Mouse (Mus musculus): ENCODE results near the gene Yap1. TPM values are rescaled to one million over a fixed set of nuclear protein-coding genes. Genes with fewer than 3 reads are reported as not detected.

Gene Yap1
- polyA plus RNA-seq, 1 experiment from 2014 or later: 66.6 TPM

DNA sequence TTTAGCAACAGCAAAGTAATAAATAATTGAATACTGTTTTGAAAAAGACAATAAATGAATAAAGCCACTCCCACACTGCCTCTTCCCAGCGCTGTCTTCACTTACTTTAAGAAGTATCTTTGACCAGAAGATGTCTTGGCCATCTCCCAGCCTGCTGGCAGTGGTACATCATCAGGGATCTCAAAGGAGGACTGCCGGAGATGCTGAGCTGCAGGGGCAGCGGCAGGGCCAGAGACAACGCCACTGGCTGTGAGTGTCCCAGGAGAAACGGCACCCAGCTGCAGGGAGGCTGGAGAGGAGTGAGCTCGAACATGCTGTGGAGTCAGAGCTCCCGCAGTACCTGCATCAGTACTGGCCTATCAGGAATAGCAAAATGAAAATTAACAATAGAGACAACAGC, 3.0 kb downstream of the Yap1 start:
- peaks cover 20% of the 10 kb centered on the region for H3K4me1 ChIP-seq
- peak overlapping the region; percentile 39 for H3K4me2 ChIP-seq (replicated peaks)
- H3K27ac ChIP-seq: no peak overlapping the region
- 51% methylated on average over 7 of the region's 7 CpGs for WGBS
- 0 out of 2 replicates have a peak overlapping the region, but pooled peaks have one; percentile 7 for H3K4me3 ChIP-seq
- no peaks in the 10 kb centered on the region for H3K27me3 ChIP-seq
- H3K9me3 ChIP-seq: no peaks in the 10 kb centered on the region
- no peak for ATAC-seq (ENCODE audit: insufficient number of reproducible peaks, insufficient read depth, low FRiP score, low TSS enrichment)
- 0 out of 2 replicates have a peak overlapping the region, but pooled peaks have one; percentile 7 for H3K9ac ChIP-seq
- peaks cover 35% of the 10 kb centered on the region for H3K36me3 ChIP-seq

DNA sequence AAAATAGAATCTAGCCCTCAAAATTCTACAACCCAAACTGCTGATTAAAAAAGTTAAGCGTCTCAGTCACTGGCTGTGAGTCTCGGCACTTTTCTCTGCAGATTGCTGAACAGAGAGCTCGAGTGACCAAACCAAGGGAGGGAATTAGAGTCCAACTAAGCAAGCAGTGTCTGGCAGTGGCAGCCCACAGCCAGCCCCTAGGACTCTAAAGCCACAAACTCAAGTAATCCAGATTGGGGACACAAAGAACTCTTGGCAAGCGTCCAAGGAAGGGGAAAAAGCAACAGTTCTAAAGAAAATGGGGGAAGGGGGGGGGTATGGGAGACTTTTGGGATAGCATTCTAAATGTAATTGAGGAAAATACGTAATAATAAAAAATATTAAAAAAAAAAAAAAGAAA, 10.1 kb downstream of the Yap1 start:
- Histone ChIP-seq H3K4me2 (replicated peaks) (no peak overlapping the region), H3K27me3 (no peaks in the 10 kb centered on the region), H3K9ac (no peak overlapping the region), H3K4me3 (no peak overlapping the region), H3K27ac (no peak overlapping the region), H3K9me3 (no peaks in the 10 kb centered on the region), H3K36me3 (peaks cover 55% of the 10 kb centered on the region), H3K4me1 (peaks cover 4% of the 10 kb centered on the region; the same call in 1 of the 2 replicates)
- WGBS: 80% methylated on average over 5 of the region's 5 CpGs
- ATAC-seq (ENCODE audit: insufficient number of reproducible peaks, insufficient read depth, low FRiP score, low TSS enrichment): no peak

DNA sequence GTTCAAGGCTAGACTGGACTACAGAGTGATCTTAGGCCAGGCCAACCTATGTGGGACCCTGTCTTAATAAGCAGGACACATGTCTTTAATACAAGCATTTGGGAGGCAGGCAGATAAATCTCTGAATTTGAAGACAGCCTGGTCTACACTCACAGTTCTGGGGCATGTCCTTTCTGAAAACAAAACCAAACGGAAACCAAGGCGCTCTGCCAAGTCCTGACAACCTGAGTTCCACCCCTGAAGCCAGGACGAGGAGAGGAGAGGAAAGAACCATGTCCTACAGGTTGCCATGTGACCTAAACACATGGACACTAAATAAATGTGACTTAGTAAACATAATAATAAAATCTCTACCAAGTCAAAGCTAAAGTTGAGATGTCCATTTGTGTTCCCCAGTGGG, 11.7 kb downstream of the Yap1 start:
- ATAC-seq (ENCODE audit: insufficient number of reproducible peaks, insufficient read depth, low FRiP score, low TSS enrichment): no peak
- Histone ChIP-seq H3K27ac (no peak overlapping the region), H3K4me2 (replicated peaks) (no peak overlapping the region), H3K4me1 (no peaks in the 10 kb centered on the region; the same call in 1 of the 2 replicates), H3K9ac (no peak overlapping the region), H3K27me3 (no peaks in the 10 kb centered on the region), H3K4me3 (no peak overlapping the region), H3K36me3 (peaks cover 53% of the 10 kb centered on the region), H3K9me3 (no peaks in the 10 kb centered on the region)
- WGBS: 77% methylated on average over 3 of the region's 3 CpGs

DNA sequence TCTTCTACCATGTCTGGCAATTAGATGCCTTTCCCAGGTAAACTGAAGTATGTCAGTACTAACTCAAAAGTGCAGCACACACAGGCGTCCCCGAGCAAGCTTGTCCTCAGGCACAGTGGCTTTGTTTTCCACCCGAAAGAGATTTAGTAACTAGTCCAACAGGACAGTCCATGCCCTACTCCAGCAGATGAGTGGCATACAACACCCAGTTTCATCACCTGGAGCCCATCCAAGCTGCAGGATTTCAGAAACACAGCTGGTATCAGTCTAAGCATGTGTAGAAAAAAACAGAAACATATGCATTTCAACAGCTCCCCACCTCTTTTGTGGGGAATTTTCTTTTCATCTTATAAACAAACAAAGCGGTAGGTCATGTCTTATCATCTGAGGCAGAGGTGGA, 13.5 kb downstream of the Yap1 start:
- Histone ChIP-seq H3K27ac (no peak overlapping the region), H3K27me3 (no peaks in the 10 kb centered on the region), H3K4me2 (replicated peaks) (no peak overlapping the region), H3K36me3 (peaks cover 59% of the 10 kb centered on the region), H3K9me3 (no peaks in the 10 kb centered on the region), H3K4me1 (no peaks in the 10 kb centered on the region; the same call in 1 of the 2 replicates), H3K9ac (no peak overlapping the region), H3K4me3 (no peak overlapping the region)
- 76% methylated on average over 4 of the region's 4 CpGs for WGBS
- ATAC-seq (ENCODE audit: insufficient number of reproducible peaks, insufficient read depth, low FRiP score, low TSS enrichment): no peak

DNA sequence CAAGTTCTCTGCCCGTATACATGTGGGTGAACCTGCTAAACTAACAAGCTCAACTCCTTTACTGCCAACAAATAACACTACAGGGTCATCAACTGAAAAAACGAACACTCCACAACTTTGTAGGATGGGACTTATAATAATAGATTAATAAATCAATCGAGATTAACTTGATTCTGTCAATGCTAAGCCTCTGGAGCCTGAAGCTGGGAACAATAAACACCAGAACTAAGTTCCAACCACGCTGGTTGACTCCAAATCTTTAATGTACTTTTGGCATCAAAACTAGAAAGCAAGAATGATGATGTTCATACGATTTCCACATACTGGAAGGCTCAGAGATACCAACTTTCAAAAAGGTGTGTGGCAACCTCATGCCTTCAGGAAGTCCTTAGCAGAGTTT, 17.3 kb downstream of the Yap1 start:
- Histone ChIP-seq H3K4me3 (no peak overlapping the region), H3K4me2 (replicated peaks) (no peak overlapping the region), H3K4me1 (no peaks in the 10 kb centered on the region), H3K27ac (no peak overlapping the region), H3K9me3 (no peaks in the 10 kb centered on the region), H3K36me3 (peaks cover 50% of the 10 kb centered on the region), H3K27me3 (no peaks in the 10 kb centered on the region), H3K9ac (no peak overlapping the region)
- WGBS: 88% methylated on average over 5 of the region's 5 CpGs
- no peak for ATAC-seq (ENCODE audit: insufficient number of reproducible peaks, insufficient read depth, low FRiP score, low TSS enrichment)

DNA sequence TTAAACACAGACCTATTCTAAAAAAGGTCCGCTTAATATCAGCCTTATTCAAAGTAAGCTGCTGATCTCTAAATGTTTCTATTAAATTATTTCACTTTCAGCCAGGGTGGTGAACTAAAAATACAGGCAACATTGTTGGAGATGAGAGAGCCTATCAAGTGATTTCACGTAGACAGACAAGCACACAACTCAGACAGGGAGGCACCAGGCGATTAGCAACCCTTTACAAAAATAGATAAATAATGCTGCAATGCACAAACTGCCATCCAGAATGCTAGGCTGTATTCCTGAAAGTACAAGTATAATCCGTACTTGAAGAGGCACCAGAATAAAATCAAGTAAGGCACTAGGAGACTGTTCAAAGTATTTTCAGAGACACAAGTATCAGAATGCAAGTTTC, 20.1 kb downstream of the Yap1 start:
- no peak overlapping the region for H3K27ac ChIP-seq
- 73% methylated on average over 4 of the region's 4 CpGs for WGBS
- ATAC-seq (ENCODE audit: insufficient number of reproducible peaks, insufficient read depth, low FRiP score, low TSS enrichment): no peak
- no peaks in the 10 kb centered on the region for H3K9me3 ChIP-seq
- peaks cover 27% of the 10 kb centered on the region for H3K36me3 ChIP-seq
- H3K27me3 ChIP-seq: no peaks in the 10 kb centered on the region
- no peaks in the 10 kb centered on the region for H3K4me1 ChIP-seq
- no peak overlapping the region for H3K9ac ChIP-seq
- no peak overlapping the region for H3K4me2 ChIP-seq (replicated peaks)
- no peak overlapping the region for H3K4me3 ChIP-seq

DNA sequence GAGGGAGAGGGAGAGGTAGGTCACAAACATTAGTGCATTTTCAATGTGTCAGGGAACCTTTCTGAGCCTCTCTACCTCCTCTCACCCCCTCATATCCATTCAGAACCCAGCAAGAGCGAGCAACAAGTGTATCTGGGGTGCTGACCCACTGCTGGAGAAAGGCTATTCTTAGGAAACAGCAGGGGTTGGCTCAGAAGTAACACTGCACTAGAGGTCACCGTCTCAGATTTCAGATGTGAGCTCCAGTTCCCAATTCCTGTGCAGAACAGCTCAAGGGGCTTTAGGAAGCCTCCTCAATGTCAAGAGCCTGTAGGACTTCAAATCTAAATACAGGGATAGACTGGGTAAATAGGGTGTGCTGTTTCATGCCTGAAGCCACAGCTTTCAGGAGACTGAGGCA, 20.7 kb downstream of the Yap1 start:
- WGBS: 22% methylated on average over 2 of the region's 2 CpGs
- no peak overlapping the region for H3K4me2 ChIP-seq (replicated peaks)
- no peak for ATAC-seq (ENCODE audit: insufficient number of reproducible peaks, insufficient read depth, low FRiP score, low TSS enrichment)

DNA sequence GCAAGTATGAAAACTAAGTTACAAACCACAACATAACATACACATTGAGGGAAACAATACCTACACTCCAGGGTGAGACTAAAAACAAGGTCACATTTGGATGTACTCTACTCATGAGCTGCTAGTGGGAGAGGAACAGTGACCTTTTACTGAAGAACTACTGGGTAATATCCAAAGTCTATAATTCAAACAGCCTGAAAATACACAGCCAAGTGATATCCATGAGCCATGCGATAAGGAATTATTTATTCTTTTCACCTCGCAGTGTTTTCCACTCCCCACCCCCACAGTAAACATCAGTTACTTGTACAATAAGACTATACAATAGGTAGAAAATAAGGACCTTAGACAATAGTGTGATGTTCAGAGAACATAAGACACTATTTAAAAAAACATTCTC, 24.2 kb downstream of the Yap1 start:
- Histone ChIP-seq H3K27ac (no peak overlapping the region), H3K4me3 (no peak overlapping the region), H3K36me3 (peaks cover 18% of the 10 kb centered on the region), H3K9ac (no peak overlapping the region), H3K9me3 (no peaks in the 10 kb centered on the region), H3K4me1 (no peaks in the 10 kb centered on the region), H3K27me3 (no peaks in the 10 kb centered on the region), H3K4me2 (replicated peaks) (no peak overlapping the region)
- 86% methylated on average over 2 of the region's 2 CpGs for WGBS
- no peak for ATAC-seq (ENCODE audit: insufficient number of reproducible peaks, insufficient read depth, low FRiP score, low TSS enrichment)

More for the DNA sequence above, 20.7 kb downstream of the Yap1 start:
- Histone ChIP-seq H3K4me3 (no peak overlapping the region), H3K27me3 (no peaks in the 10 kb centered on the region), H3K9me3 (no peaks in the 10 kb centered on the region), H3K4me1 (no peaks in the 10 kb centered on the region), H3K36me3 (peaks cover 26% of the 10 kb centered on the region), H3K27ac (no peak overlapping the region), H3K9ac (no peak overlapping the region)

DNA sequence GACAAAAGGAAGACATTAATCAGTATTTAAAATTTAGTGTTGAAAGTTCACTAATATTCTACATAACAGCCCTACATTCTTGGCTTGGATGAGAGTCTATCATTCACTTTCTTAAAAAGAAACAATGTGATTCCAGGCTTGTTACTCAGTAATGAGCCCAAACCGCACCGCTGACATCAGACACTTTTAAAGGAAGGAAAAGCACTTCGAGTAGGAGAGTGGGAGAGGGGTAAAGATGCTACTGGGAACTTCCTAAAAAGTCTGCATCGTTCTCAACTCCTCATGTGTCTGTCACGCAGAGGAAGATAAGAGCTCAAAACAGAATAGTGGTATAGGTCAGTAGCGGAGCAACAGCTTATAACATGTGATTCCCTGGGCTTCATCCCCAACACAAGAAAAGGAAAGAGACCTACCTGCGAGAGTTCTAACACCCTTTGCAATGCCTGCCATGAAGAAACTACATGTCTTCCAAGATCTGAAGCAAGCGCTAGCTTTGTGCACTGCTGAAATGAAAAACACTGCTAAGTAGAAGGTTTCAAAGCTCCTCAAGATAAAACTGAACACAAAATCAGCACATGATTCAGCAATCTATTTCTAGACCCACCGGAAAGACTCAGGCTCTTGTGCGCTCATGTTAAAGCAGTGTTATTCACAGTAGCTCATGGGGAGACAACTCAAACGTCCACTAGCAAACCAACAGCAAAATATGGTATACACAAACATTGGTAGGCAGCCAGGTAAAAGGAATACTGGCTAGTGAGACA, 25.1 kb downstream of the Yap1 start:
- no peak overlapping the region for H3K4me2 ChIP-seq (replicated peaks)
- H3K27me3 ChIP-seq: no peaks in the 10 kb centered on the region
- ATAC-seq (ENCODE audit: insufficient number of reproducible peaks, insufficient read depth, low FRiP score, low TSS enrichment): no peak
- no peak overlapping the region for H3K9ac ChIP-seq
- no peaks in the 10 kb centered on the region for H3K9me3 ChIP-seq
- 91% methylated on average over 11 of the region's 11 CpGs for WGBS
- no peak overlapping the region for H3K27ac ChIP-seq
- H3K36me3 ChIP-seq: peaks cover 23% of the 10 kb centered on the region
- no peak overlapping the region for H3K4me3 ChIP-seq
- H3K4me1 ChIP-seq: no peaks in the 10 kb centered on the region

DNA sequence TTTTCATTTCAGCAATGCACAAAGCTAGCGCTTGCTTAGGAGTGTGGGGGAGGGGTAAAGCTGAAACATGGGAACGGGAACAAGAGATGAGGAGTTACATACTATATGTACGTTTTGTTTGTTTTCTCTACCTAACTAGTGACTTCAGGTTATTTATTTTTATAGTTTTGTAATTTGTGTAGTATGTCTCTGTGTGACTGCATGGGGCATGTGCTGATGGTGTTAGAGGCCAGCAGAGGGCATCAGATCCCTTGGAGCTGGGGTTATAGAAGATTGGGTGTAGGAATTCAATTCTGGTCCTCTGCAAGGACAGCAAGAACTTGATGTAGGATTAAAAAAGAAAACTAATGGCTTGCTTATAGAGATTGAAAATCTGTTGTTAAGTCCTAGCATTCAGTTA, 25.9 kb downstream of the Yap1 start:
- H3K27me3 ChIP-seq: no peaks in the 10 kb centered on the region
- H3K36me3 ChIP-seq: peaks cover 30% of the 10 kb centered on the region
- no peak overlapping the region for H3K9ac ChIP-seq
- 79% methylated on average over 3 of the region's 3 CpGs for WGBS
- H3K4me2 ChIP-seq (replicated peaks): no peak overlapping the region
- H3K4me3 ChIP-seq: no peak overlapping the region
- no peak overlapping the region for H3K27ac ChIP-seq
- no peaks in the 10 kb centered on the region for H3K4me1 ChIP-seq
- no peak for ATAC-seq (ENCODE audit: insufficient number of reproducible peaks, insufficient read depth, low FRiP score, low TSS enrichment)
- H3K9me3 ChIP-seq: no peaks in the 10 kb centered on the region

DNA sequence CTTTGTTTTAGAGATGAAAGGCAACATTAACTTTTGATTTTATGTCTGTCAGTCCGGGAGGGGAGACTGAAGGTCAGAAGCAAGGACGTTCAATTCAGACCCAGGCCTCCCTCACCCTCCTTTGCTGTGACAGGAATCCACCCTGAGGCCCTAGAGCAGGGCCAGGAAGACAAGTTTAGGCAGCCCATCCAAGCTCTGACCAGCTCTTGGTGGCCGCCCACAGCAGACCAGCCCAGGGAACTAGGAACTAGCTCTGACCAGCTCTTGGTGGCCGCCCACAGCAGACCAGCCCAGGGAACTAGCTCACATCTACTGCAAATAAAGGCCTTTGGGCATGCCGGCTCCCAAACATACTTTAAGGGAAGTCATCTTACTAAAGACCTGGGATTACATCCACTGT, 26.8 kb downstream of the Yap1 start:
- no peaks in the 10 kb centered on the region for H3K4me1 ChIP-seq
- no peaks in the 10 kb centered on the region for H3K27me3 ChIP-seq
- H3K36me3 ChIP-seq: peaks cover 39% of the 10 kb centered on the region
- no peak overlapping the region for H3K4me3 ChIP-seq
- ATAC-seq (ENCODE audit: insufficient number of reproducible peaks, insufficient read depth, low FRiP score, low TSS enrichment): no peak
- H3K4me2 ChIP-seq (replicated peaks): no peak overlapping the region
- H3K27ac ChIP-seq: no peak overlapping the region
- H3K9me3 ChIP-seq: no peaks in the 10 kb centered on the region
- WGBS: 76% methylated on average over 5 of the region's 5 CpGs
- no peak overlapping the region for H3K9ac ChIP-seq

DNA sequence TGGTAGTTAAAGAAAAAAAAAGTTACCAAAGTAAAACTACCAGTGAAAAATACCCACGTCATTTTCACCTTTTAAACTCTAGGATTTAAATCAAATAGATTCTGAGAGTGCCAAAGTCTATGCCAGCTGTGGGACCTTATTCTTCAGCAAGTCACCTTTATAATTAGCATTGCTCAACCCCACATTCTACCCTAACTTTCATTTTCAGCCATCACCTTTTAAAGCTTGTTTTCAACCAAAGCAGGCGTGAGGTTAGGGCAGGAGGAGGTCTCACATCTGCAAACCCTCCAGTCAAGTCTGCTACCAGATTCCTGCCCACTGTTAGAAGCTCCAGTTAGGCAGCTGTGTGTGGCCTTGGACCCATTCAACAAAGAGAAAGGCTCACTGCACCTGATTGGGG, 32.4 kb downstream of the Yap1 start:
- H3K4me1 ChIP-seq: no peaks in the 10 kb centered on the region
- H3K9me3 ChIP-seq: no peaks in the 10 kb centered on the region
- 75% methylated on average over 2 of the region's 2 CpGs for WGBS
- no peak overlapping the region for H3K4me2 ChIP-seq (replicated peaks)
- no peak overlapping the region for H3K27ac ChIP-seq
- no peaks in the 10 kb centered on the region for H3K27me3 ChIP-seq
- no peak for ATAC-seq (ENCODE audit: insufficient number of reproducible peaks, insufficient read depth, low FRiP score, low TSS enrichment)
- peaks cover 39% of the 10 kb centered on the region for H3K36me3 ChIP-seq
- H3K4me3 ChIP-seq: no peak overlapping the region
- H3K9ac ChIP-seq: no peak overlapping the region

All from embryonic facial prominence, embryonic 12.5 days (tissue).